Mouse (Mus musculus): ENCODE measurements at regions not wholly inside any gene's neighbourhood (a gene's known extent, or its start where the extent isn't known, plus 50 kb on each side); places are given as distances from the start of the nearest gene placed in this dataset.
"Not testable (repeated sequence)": the region's sequence is repeated elsewhere in the genome, so short reads cannot be mapped to it uniquely, and the experiment has no call there.

DNA sequence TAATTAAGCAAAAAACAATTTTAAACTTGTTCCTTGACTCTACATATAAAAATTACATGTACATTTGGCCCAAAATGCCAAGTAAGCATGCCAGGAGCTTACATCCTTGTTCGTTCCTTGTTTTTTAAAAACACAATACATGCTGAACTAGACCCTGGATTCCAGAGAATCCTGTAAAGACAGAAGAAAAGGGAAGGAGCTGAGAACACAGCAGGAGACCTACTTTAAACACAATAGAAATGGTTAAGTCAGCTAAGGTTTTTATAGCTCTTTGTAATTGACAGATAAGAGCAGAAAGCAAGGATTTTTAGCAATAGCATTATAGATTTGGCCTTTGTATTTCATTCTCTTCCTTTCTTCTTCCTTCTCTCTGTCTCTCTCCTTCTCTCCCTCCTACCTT is 292.5 kb upstream of the Meis2 start:
- H3K4me3 ChIP-seq (replicated peaks; ENCODE audit: extremely low read depth, low read depth, low read length): no peak overlapping the region
- no peaks in the 10 kb centered on the region for H3K4me1 ChIP-seq (ENCODE audit: control insufficient read depth, insufficient read depth, low read length)
- TF ChIP-seq POLR2A (IDR thresholded peaks at IDR 0.05; ENCODE audit: borderline replicate concordance, extremely low read depth, low read depth, low read length) (no peak), CTCF (IDR thresholded peaks at IDR 0.05; ENCODE audit: insufficient read depth, low read length) (no peak)
- DNase-seq: no peak
- 69% methylated on average over 1 of the region's 1 CpGs for WGBS

GRCm38 (mm10) chr2:116348530-116348914 is 282.9 kb upstream of the Meis2 start:
- DNase-seq: no peak
- 48% methylated on average over 1 of the region's 1 CpGs for WGBS
- no peak for TF ChIP-seq POLR2A (IDR thresholded peaks at IDR 0.05; ENCODE audit: borderline replicate concordance, extremely low read depth, low read depth, low read length)
- TF ChIP-seq CTCF (IDR thresholded peaks at IDR 0.05; ENCODE audit: insufficient read depth, low read length): no peak
- no peaks in the 10 kb centered on the region for H3K4me1 ChIP-seq (ENCODE audit: control insufficient read depth, insufficient read depth, low read length)
- H3K4me3 ChIP-seq (replicated peaks; ENCODE audit: extremely low read depth, low read depth, low read length): no peak overlapping the region

GRCm38 (mm10) chr2:116347827-116348529 is 282.3 kb upstream of the Meis2 start:
- WGBS: 76% methylated on average over 3 of the region's 3 CpGs
- TF ChIP-seq POLR2A (IDR thresholded peaks at IDR 0.05; ENCODE audit: borderline replicate concordance, extremely low read depth, low read depth, low read length) (no peak), CTCF (IDR thresholded peaks at IDR 0.05; ENCODE audit: insufficient read depth, low read length) (no peak)
- no peaks in the 10 kb centered on the region for H3K4me1 ChIP-seq (ENCODE audit: control insufficient read depth, insufficient read depth, low read length)
- no peak for DNase-seq
- H3K4me3 ChIP-seq (replicated peaks; ENCODE audit: extremely low read depth, low read depth, low read length): no peak overlapping the region

DNA sequence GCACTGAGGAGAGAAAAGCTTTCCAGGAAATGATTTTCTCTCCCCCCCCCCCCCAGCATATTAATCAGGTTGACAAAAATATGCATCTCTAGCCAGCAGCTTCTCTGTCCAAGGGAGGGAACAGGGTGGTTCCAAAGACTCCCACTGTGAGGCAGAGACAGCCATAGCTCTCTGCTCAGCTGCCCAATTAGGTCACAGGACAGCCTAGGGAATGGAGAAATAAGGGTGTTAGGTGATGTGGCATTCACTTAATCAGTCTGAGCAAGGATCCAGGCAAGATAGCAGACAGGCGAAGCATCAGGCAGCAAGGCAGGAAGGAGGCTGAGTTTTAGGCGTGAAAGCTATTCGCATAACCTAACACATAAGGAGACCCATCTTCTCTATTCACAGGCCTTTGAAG is 266.2 kb upstream of the Meis2 start:
- Histone ChIP-seq H3K4me1 (ENCODE audit: control insufficient read depth, insufficient read depth, low read length) (no peaks in the 10 kb centered on the region), H3K4me3 (replicated peaks; ENCODE audit: extremely low read depth, low read depth, low read length) (no peak overlapping the region)
- TF ChIP-seq CTCF (IDR thresholded peaks at IDR 0.05; ENCODE audit: insufficient read depth, low read length) (no peak), POLR2A (IDR thresholded peaks at IDR 0.05; ENCODE audit: borderline replicate concordance, extremely low read depth, low read depth, low read length) (no peak)
- DNase-seq: no peak
- 84% methylated on average over 3 of the region's 3 CpGs for WGBS

DNA sequence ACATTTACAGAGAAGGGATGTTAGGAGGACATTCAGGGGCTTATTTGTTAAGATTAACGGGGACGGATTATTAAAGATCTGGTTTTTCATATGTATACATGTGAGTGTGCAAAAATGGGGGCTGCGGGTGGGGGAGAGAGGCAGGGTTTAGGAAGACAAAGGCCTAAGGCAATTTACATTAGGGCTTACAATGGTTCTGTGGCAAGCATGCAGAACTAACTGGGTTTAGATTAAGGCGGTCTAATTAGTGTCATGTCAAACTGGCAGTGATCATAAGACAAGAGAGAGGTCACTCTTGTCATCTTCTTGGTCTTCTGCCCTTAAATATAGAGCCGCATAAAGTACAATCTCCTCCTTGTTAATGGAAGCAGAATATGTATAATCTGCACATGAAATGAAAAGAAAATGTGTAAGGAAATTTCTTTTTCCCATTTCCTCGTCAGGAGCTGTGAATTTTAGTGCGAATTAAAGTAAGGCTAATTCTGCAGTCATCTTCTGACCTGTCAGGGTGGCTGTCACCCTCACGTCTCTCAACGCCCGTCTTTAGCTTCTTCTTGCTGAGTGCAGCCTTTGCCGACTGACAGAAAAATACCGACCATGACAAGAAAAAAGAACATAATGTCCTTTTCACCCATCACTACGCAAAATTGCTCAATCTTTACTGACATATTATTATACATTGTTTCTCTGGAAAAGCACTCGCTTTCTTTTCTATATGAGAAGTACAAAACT is 256.6 kb upstream of the Meis2 start:
- DNase-seq: no peak
- Histone ChIP-seq H3K4me3 (replicated peaks; ENCODE audit: extremely low read depth, low read depth, low read length) (no peak overlapping the region), H3K4me1 (ENCODE audit: control insufficient read depth, insufficient read depth, low read length) (no peaks in the 10 kb centered on the region)
- TF ChIP-seq CTCF (IDR thresholded peaks at IDR 0.05; ENCODE audit: insufficient read depth, low read length) (no peak), POLR2A (IDR thresholded peaks at IDR 0.05; ENCODE audit: borderline replicate concordance, extremely low read depth, low read depth, low read length) (no peak)
- WGBS: 69% methylated on average over 14 of the region's 14 CpGs

GRCm38 (mm10) chr2:116299551-116299950 is 233.9 kb upstream of the Meis2 start:
- 69% methylated on average over 1 of the region's 1 CpGs for WGBS
- no peak for DNase-seq
- Histone ChIP-seq H3K4me1 (ENCODE audit: control insufficient read depth, insufficient read depth, low read length) (no peaks in the 10 kb centered on the region), H3K4me3 (replicated peaks; ENCODE audit: extremely low read depth, low read depth, low read length) (no peak overlapping the region)
- no peak for TF ChIP-seq POLR2A (IDR thresholded peaks at IDR 0.05; ENCODE audit: borderline replicate concordance, extremely low read depth, low read depth, low read length)
- no peak for TF ChIP-seq CTCF (IDR thresholded peaks at IDR 0.05; ENCODE audit: insufficient read depth, low read length)

- H3K4me3 ChIP-seq (replicated peaks; ENCODE audit: extremely low read depth, low read depth, low read length): no peak overlapping the region
- H3K4me1 ChIP-seq (ENCODE audit: control insufficient read depth, insufficient read depth, low read length): no peaks in the 10 kb centered on the region
- no peak for DNase-seq
- TF ChIP-seq POLR2A (IDR thresholded peaks at IDR 0.05; ENCODE audit: borderline replicate concordance, extremely low read depth, low read depth, low read length): no peak
- 78% methylated on average over 7 of the region's 7 CpGs for WGBS
These were observed 224.2 kb upstream of the Meis2 start for GRCm38 (mm10) chr2:116289886-116290285.

DNA sequence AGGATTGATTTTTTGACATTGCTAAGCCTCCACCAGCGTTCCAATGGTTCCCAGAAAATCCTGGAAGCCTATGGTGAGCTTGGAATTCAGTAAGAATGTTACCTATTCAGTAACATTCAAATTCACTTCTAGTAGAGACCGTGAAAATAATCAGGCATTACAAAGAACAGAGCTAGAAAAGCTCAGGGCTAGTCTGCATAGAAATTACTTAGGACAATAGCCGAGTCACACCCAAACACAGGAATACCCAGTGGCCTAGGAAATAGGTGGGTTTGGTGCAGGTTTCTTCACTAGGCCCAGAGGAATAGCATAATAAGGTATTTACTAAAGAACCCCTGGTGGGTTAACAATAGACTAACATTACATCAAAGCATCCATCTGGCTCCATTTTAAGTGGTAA is 177.6 kb upstream of the Meis2 start:
- DNase-seq; H3K4me1 ChIP-seq (ENCODE audit: control insufficient read depth, insufficient read depth, low read length); H3K4me3 ChIP-seq (replicated peaks; ENCODE audit: extremely low read depth, low read depth, low read length): not testable (repeated sequence)
- 73% methylated on average over 3 of the region's 3 CpGs for WGBS

GRCm38 (mm10) chr2:116236731-116237130 is 171.1 kb upstream of the Meis2 start:
- no peak for DNase-seq
- no peaks in the 10 kb centered on the region for H3K4me1 ChIP-seq (ENCODE audit: control insufficient read depth, insufficient read depth, low read length)
- TF ChIP-seq POLR2A (IDR thresholded peaks at IDR 0.05; ENCODE audit: borderline replicate concordance, extremely low read depth, low read depth, low read length) (no peak), CTCF (IDR thresholded peaks at IDR 0.05; ENCODE audit: insufficient read depth, low read length) (no peak)
- H3K4me3 ChIP-seq (replicated peaks; ENCODE audit: extremely low read depth, low read depth, low read length): no peak overlapping the region

- Histone ChIP-seq H3K4me1 (ENCODE audit: control insufficient read depth, insufficient read depth, low read length) (no peaks in the 10 kb centered on the region), H3K4me3 (replicated peaks; ENCODE audit: extremely low read depth, low read depth, low read length) (no peak overlapping the region)
- WGBS: 80% methylated on average over 1 of the region's 1 CpGs
- no peak for TF ChIP-seq POLR2A (IDR thresholded peaks at IDR 0.05; ENCODE audit: borderline replicate concordance, extremely low read depth, low read depth, low read length)
- no peak for TF ChIP-seq CTCF (IDR thresholded peaks at IDR 0.05; ENCODE audit: insufficient read depth, low read length)
- no peak for DNase-seq
These were observed 167.2 kb upstream of the Meis2 start for GRCm38 (mm10) chr2:116232793-116233192.

All from lung, adult 2 months (tissue).